Mouse (Mus musculus): ENCODE results near the gene Ccm2. TPM values are rescaled to one million over a fixed set of nuclear protein-coding genes. Genes with fewer than 3 reads are reported as not detected.

Ccm2 gene
- polyA plus RNA-seq, 1 experiment: 52.3 TPM

GRCm38 (mm10) chr11:6627731-6628130, 81.0 kb downstream of the Ccm2 start:
- WGBS: 14% methylated on average over 4 of the region's 4 CpGs
- Histone ChIP-seq H3K4me1 (ENCODE audit: control insufficient read depth, insufficient read depth, low read length) (peaks cover 6% of the 10 kb centered on the region; the same call in 1 of the 2 replicates), H3K4me3 (replicated peaks; ENCODE audit: control insufficient read depth, low read depth, low read length) (no peak overlapping the region), H3K27ac (ENCODE audit: control insufficient read depth, insufficient read depth, low read depth, low read length, poor library complexity) (peak overlapping the region; percentile 84)
- TF ChIP-seq POLR2A (IDR thresholded peaks at IDR 0.05; ENCODE audit: borderline replicate concordance, control insufficient read depth, low read depth, low read length) (no peak), CTCF (IDR thresholded peaks at IDR 0.05; ENCODE audit: control insufficient read depth, insufficient read depth, low read length) (no peak)

- Histone ChIP-seq H3K4me3 (replicated peaks; ENCODE audit: control insufficient read depth, low read depth, low read length) (no peak overlapping the region), H3K27ac (ENCODE audit: control insufficient read depth, insufficient read depth, low read depth, low read length, poor library complexity) (peak overlapping the region; percentile 26; the same call in 1 of the 2 replicates), H3K4me1 (ENCODE audit: control insufficient read depth, insufficient read depth, low read length) (peaks cover 6% of the 10 kb centered on the region; the same call in 1 of the 2 replicates)
- TF ChIP-seq POLR2A (IDR thresholded peaks at IDR 0.05; ENCODE audit: borderline replicate concordance, control insufficient read depth, low read depth, low read length) (peak; percentile 10; the same call in 1 of the 2 replicates), CTCF (IDR thresholded peaks at IDR 0.05; ENCODE audit: control insufficient read depth, insufficient read depth, low read length) (peak; percentile 81)
- whole genome bisulfite sequencing: 19% methylated on average over 4 of the region's 4 CpGs
Observed at GRCm38 (mm10) chr11:6628568-6628967, 81.9 kb downstream of the Ccm2 start.

- Histone ChIP-seq H3K4me3 (replicated peaks; ENCODE audit: control insufficient read depth, low read depth, low read length) (no peak overlapping the region), H3K4me1 (ENCODE audit: control insufficient read depth, insufficient read depth, low read length) (peaks cover 6% of the 10 kb centered on the region; the same call in 1 of the 2 replicates), H3K27ac (ENCODE audit: control insufficient read depth, insufficient read depth, low read depth, low read length, poor library complexity) (no peak overlapping the region)
- peak; percentile 43 for TF ChIP-seq CTCF (IDR thresholded peaks at IDR 0.05; ENCODE audit: control insufficient read depth, insufficient read depth, low read length)
- no peak for TF ChIP-seq POLR2A (IDR thresholded peaks at IDR 0.05; ENCODE audit: borderline replicate concordance, control insufficient read depth, low read depth, low read length)
Observed at GRCm38 (mm10) chr11:6629655-6630054, 83.0 kb downstream of the Ccm2 start.

GRCm38 (mm10) chr11:6636150-6636549, 89.5 kb downstream of the Ccm2 start:
- Histone ChIP-seq H3K27ac (ENCODE audit: control insufficient read depth, insufficient read depth, low read depth, low read length, poor library complexity) (no peak overlapping the region), H3K4me1 (ENCODE audit: control insufficient read depth, insufficient read depth, low read length) (no peaks in the 10 kb centered on the region), H3K4me3 (replicated peaks; ENCODE audit: control insufficient read depth, low read depth, low read length) (no peak overlapping the region)
- peak; percentile 20; the same call in 1 of the 2 replicates for TF ChIP-seq CTCF (IDR thresholded peaks at IDR 0.05; ENCODE audit: control insufficient read depth, insufficient read depth, low read length)
- TF ChIP-seq POLR2A (IDR thresholded peaks at IDR 0.05; ENCODE audit: borderline replicate concordance, control insufficient read depth, low read depth, low read length): no peak
- 64% methylated on average over 8 of the region's 8 CpGs for WGBS

GRCm38 (mm10) chr11:6638537-6638936, 91.8 kb downstream of the Ccm2 start, which contains the start of gene Wap:
Gene Wap, minus strand, starts transcription at chr11:6638637.
- 88% methylated on average over 4 of the region's 4 CpGs for WGBS
- Histone ChIP-seq H3K4me3 (replicated peaks; ENCODE audit: control insufficient read depth, low read depth, low read length) (no peak within 1 kb of the TSS), H3K4me1 (ENCODE audit: control insufficient read depth, insufficient read depth, low read length) (no peaks in the 10 kb centered on the region), H3K27ac (ENCODE audit: control insufficient read depth, insufficient read depth, low read depth, low read length, poor library complexity) (no peak within 1 kb of the TSS)
- no peak for TF ChIP-seq POLR2A (IDR thresholded peaks at IDR 0.05; ENCODE audit: borderline replicate concordance, control insufficient read depth, low read depth, low read length)
- TF ChIP-seq CTCF (IDR thresholded peaks at IDR 0.05; ENCODE audit: control insufficient read depth, insufficient read depth, low read length): no peak

GRCm38 (mm10) chr11:6639072-6639471, 92.4 kb downstream of the Ccm2 start:
- 59% methylated on average over 6 of the region's 6 CpGs for WGBS
- H3K27ac ChIP-seq (ENCODE audit: control insufficient read depth, insufficient read depth, low read depth, low read length, poor library complexity): no peak overlapping the region
- H3K4me1 ChIP-seq (ENCODE audit: control insufficient read depth, insufficient read depth, low read length): no peaks in the 10 kb centered on the region
- no peak overlapping the region for H3K4me3 ChIP-seq (replicated peaks; ENCODE audit: control insufficient read depth, low read depth, low read length)
- TF ChIP-seq CTCF (IDR thresholded peaks at IDR 0.05; ENCODE audit: control insufficient read depth, insufficient read depth, low read length): no peak
- no peak for TF ChIP-seq POLR2A (IDR thresholded peaks at IDR 0.05; ENCODE audit: borderline replicate concordance, control insufficient read depth, low read depth, low read length)

GRCm38 (mm10) chr11:6644566-6644965, 97.9 kb downstream of the Ccm2 start:
- Histone ChIP-seq H3K27ac (ENCODE audit: control insufficient read depth, insufficient read depth, low read depth, low read length, poor library complexity) (no peak overlapping the region), H3K4me3 (replicated peaks; ENCODE audit: control insufficient read depth, low read depth, low read length) (no peak overlapping the region), H3K4me1 (ENCODE audit: control insufficient read depth, insufficient read depth, low read length) (no peaks in the 10 kb centered on the region)
- TF ChIP-seq CTCF (IDR thresholded peaks at IDR 0.05; ENCODE audit: control insufficient read depth, insufficient read depth, low read length) (no peak), POLR2A (IDR thresholded peaks at IDR 0.05; ENCODE audit: borderline replicate concordance, control insufficient read depth, low read depth, low read length) (no peak)
- 79% methylated on average over 6 of the region's 6 CpGs for WGBS

Other genes starting within 250 kb of the Ccm2 start
- 24.8 and 42.3 TPM in 2 replicates for gene Zmiz2, start 157.8 kb upstream of the Ccm2 start, polyA plus RNA-seq (2011; ENCODE audit: insufficient read depth, insufficient read length, low replicate concordance, missing spikeins)
- 659 and 720 TPM in 2 replicates for gene Ppia, start 131.4 kb upstream of the Ccm2 start, polyA plus RNA-seq (2011; ENCODE audit: insufficient read depth, insufficient read length, low replicate concordance, missing spikeins)
- 139 and 217 TPM in 2 replicates for gene H2afv, start 102.4 kb upstream of the Ccm2 start, polyA plus RNA-seq (2011; ENCODE audit: insufficient read depth, insufficient read length, low replicate concordance, missing spikeins)
- gene Purb, start 71.0 kb upstream of the Ccm2 start, polyA plus RNA-seq (2011; ENCODE audit: insufficient read depth, insufficient read length, low replicate concordance, missing spikeins): 14.7 and 18.0 TPM in 2 replicates
- 37.2 and 95.8 TPM in 2 replicates for gene Myo1g, start 25.9 kb upstream of the Ccm2 start, polyA plus RNA-seq (2011; ENCODE audit: insufficient read depth, insufficient read length, low replicate concordance, missing spikeins)
- 6.5 TPM in 1 of 2 replicates, not detected in the other for gene Nacad, start 59.2 kb downstream of the Ccm2 start, polyA plus RNA-seq (2011; ENCODE audit: insufficient read depth, insufficient read length, low replicate concordance, missing spikeins)
- gene Tbrg4, start 79.2 kb downstream of the Ccm2 start, polyA plus RNA-seq (2011; ENCODE audit: insufficient read depth, insufficient read length, low replicate concordance, missing spikeins): 42.4 and 68.1 TPM in 2 replicates
- gene Wap, start 91.8 kb downstream of the Ccm2 start, polyA plus RNA-seq (2011; ENCODE audit: insufficient read depth, insufficient read length, low replicate concordance, missing spikeins): not detected in 2 replicates
- 2.0 TPM in 1 of 2 replicates, not detected in the other for gene Ramp3, start 111.6 kb downstream of the Ccm2 start, polyA plus RNA-seq (2011; ENCODE audit: insufficient read depth, insufficient read length, low replicate concordance, missing spikeins)